Mouse (Mus musculus) heart, embryonic 16.5 days (tissue): ENCODE results near the gene Agap1. TPM values are rescaled to one million over a fixed set of nuclear protein-coding genes. Genes with fewer than 3 reads are reported as not detected.

Experiments used
- ATAC-seq: fragments of 200-750 bp; cut with Nextera tagmentation; replicated peaks from 2 replicates; pipeline ENCODE4 v1.8.0; 2017; ENCODE audit warnings: moderate number of reproducible peaks; ENCODE audit not compliant: insufficient read depth, low FRiP score; ENCODE audit errors: extremely low read depth
- H3K27ac ChIP-seq: fragments of 300-500 bp; sonication (generic); 2 replicates; pipeline ENCODE4 v1.5.1; 2014; ENCODE audit warnings: mild to moderate bottlenecking, low read length, control low read depth, moderate library complexity
- H3K27me3 ChIP-seq: fragments of 300-500 bp; sonication (generic); 2 replicates; pipeline ENCODE4 v1.6.1; 2014; ENCODE audit warnings: low read length, mixed read lengths; ENCODE audit not compliant: control insufficient read depth, insufficient read depth
- H3K36me3 ChIP-seq: fragments of 300-500 bp; sonication (generic); 2 replicates; pipeline ENCODE4 v1.6.1; 2014; ENCODE audit not compliant: control insufficient read depth, insufficient read depth
- H3K4me1 ChIP-seq: fragments of 300-500 bp; sonication (generic); 2 replicates; pipeline ENCODE4 v1.6.1; 2014; ENCODE audit warnings: low read length, mixed read lengths; ENCODE audit not compliant: control insufficient read depth, insufficient read depth
- H3K4me2 ChIP-seq: fragments of 300-500 bp; sonication (generic); 2 replicates; pipeline ENCODE4 v1.6.1; 2014; ENCODE audit warnings: low read depth, mild to moderate bottlenecking, control low read depth, low read length
- H3K4me3 ChIP-seq: fragments of 300-500 bp; sonication (generic); 2 replicates; pipeline ENCODE4 v1.5.1; 2014; ENCODE audit warnings: mild to moderate bottlenecking, control low read depth, low read length
- H3K9ac ChIP-seq: fragments of 300-500 bp; sonication (generic); 2 replicates; pipeline ENCODE4 v1.6.1; 2014; ENCODE audit warnings: low read length, control low read depth
- H3K9me3 ChIP-seq: fragments of 300-500 bp; sonication (generic); replicated peaks from 2 replicates; pipeline ENCODE4 v1.6.1; 2016; ENCODE audit warnings: low read length; ENCODE audit not compliant: control insufficient read depth
- WGBS: fragments of 180-500 bp; shearing (Covaris S2); extraction: QIAGEN DNeasy Blood & Tissue Kit; methylation state at CpG from one replicate; pipeline ENCODE4 v1.1.7; 2014; 5-methylcytosine and 5-hydroxymethylcytosine counted together
- polyA plus RNA-seq: library from polyadenylated mRNA; unstranded; fragments of >200 nt; fragmentation: Nextera tagmentation; extraction: Ambion mirVana; gene quantifications from 2 replicates; pipeline ENCODE4 v1.2.1, GENCODE M21; 2015

Agap1 gene
- polyA plus RNA-seq, 1 experiment from 2014 or later = 6.2 TPM

DNA sequence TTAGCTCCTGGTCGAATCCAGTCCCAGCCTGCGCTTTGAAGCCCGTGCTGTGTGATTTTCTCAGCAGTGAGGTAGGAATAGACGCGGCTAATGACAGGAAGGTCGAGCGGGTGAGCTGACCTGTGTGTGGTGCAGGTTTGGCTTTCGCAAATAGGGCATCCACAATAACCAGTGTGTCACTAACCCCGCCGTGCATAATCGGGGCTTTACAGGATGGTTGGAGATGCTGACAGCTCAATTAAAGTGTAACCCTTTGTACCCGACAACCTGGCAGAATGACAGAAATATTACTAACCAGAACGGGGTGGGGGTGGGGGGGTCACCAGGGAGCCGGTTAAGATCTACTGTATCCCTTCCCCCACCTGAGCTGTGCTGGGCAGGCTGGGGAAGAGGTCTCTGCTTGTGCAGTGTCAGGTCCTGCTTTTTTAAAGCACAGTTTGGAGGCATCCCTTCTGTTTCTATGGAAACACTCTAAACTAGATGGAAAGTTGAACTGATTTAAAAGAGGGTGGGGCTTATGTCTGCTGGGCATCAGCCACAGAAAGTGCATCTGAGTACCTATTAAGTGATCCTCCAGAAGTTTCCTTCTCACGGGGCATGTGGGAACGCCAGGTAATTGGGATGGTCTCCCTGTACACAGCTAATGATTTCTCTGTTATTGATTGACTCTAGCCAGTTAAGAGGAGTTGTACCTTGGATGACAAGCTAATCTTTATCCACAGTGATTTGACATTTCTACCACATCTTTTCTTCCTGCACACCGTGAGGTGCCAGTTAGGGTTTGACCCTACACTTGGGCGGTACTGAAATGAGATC, 259.8 kb downstream of the Agap1 start:
- Histone ChIP-seq H3K9ac (no peak overlapping the region), H3K4me3 (no peak overlapping the region), H3K4me2 (no peak overlapping the region), H3K27me3 (no peaks in the 10 kb centered on the region), H3K4me1 (peaks cover 28% of the 10 kb centered on the region), H3K36me3 (no peaks in the 10 kb centered on the region), H3K27ac (no peak overlapping the region), H3K9me3 (no peaks in the 10 kb centered on the region)
- ATAC-seq = no peak
- WGBS = 60% methylated on average over 18 of the region's 18 CpGs

DNA sequence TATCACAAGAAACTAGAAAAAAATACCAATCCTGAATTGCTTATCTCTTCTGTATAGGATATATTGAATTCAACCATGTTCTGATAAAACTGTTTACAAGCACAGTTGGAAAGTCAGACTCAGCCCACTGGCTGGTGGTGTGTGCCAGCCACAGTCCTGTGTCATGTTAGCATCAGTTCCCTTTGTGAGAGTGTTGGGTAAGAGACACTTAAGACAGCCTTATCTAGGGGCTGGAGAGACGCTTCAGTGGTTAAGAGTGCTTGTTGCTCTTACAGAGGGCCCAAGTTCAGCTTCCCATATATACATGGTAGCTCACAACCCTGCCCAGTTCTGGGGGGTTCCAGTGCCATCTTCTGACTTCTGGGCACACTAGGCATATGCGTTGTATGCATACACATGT, 261.6 kb downstream of the Agap1 start:
- 62% methylated on average over 2 of the region's 2 CpGs for WGBS
- H3K4me1 ChIP-seq = peaks cover 24% of the 10 kb centered on the region
- no peak overlapping the region for H3K4me3 ChIP-seq
- H3K9ac ChIP-seq = no peak overlapping the region
- no peak for ATAC-seq
- H3K36me3 ChIP-seq = no peaks in the 10 kb centered on the region
- H3K9me3 ChIP-seq = no peaks in the 10 kb centered on the region
- H3K27me3 ChIP-seq = no peaks in the 10 kb centered on the region
- H3K4me2 ChIP-seq = no peak overlapping the region
- H3K27ac ChIP-seq = no peak overlapping the region

DNA sequence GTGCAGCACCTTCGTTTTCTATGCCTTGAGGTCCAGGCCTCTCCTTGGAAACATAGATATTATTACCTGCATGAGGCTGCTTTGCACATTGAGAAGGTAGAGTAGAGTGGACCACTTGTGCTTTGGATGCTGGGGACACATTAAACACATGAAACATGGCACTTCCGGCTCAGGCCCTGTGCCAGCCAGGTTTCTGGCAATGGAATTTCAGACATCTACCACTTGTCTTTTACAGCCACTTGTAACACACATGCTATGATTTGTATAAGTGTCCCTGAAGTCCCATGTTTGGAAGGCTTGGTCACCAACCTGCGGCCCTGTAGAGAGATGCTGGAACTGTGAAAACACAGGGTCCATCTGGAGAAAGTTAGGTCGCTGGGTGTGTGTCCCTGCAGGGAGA, 262.5 kb downstream of the Agap1 start:
- Histone ChIP-seq H3K4me2 (no peak overlapping the region), H3K36me3 (no peaks in the 10 kb centered on the region), H3K4me3 (no peak overlapping the region), H3K27me3 (no peaks in the 10 kb centered on the region), H3K4me1 (peaks cover 24% of the 10 kb centered on the region), H3K27ac (0 out of 2 replicates have a peak overlapping the region, but pooled peaks have one; percentile 4), H3K9ac (no peak overlapping the region), H3K9me3 (no peaks in the 10 kb centered on the region)
- 56% methylated on average over 4 of the region's 4 CpGs for WGBS
- no peak for ATAC-seq

DNA sequence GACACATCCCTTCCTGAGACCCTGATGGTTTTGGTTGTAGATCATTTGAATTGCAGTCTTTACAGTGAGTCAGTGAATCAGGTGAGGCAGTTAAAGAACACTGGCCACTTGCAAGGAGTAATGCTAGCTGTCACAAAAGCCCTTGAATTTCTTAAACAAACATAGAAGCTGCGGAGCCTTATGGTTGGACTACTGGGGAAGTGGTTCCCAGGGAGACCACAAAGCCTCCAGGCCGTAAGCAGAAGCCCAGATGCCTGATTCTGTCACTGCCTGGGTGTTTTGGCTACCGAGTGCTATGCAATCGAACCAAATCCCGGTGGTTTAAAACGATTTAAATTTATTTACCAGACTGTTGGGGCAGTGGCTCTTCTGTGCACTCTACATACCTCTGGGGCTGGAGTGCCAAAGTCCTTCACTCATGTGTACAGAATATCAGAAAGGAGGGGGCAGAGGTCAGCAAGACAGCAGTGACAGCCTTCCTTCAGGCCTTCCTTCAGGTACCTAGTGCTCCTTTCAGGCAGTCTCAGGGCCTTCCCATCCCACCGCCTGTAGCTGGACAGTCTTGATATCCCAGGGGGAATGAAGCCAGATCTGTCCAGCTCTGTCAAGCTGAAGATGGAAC, 264.3 kb downstream of the Agap1 start:
- H3K4me2 ChIP-seq = no peak overlapping the region
- H3K27me3 ChIP-seq = no peaks in the 10 kb centered on the region
- 80% methylated on average over 7 of the region's 7 CpGs for WGBS
- H3K36me3 ChIP-seq = no peaks in the 10 kb centered on the region
- 0 out of 2 replicates have a peak overlapping the region, but pooled peaks have one; percentile 13 for H3K27ac ChIP-seq
- no peak overlapping the region for H3K9ac ChIP-seq
- no peak for ATAC-seq
- peaks cover 31% of the 10 kb centered on the region for H3K4me1 ChIP-seq
- H3K4me3 ChIP-seq = no peak overlapping the region
- H3K9me3 ChIP-seq = no peaks in the 10 kb centered on the region

DNA sequence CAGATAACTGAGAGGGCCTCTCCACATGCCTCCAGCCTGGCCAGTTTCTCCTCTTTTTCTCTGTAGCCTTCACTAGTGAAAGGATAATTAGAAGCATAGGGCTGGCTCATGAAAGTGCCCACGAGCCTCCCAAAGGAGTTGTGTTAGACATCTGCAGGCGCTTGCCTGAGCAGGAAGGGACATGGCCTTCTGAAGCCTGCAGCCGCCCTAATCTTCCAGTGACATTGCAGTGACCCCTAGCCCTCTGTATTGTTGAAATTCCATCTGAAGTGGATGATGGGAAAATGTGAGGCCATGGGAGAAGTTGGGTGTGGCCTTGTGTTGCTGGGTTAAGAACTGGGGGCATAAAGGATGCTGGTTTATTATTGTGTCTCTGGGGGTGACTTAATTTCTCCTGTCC, 269.5 kb downstream of the Agap1 start:
- Histone ChIP-seq H3K27me3 (no peaks in the 10 kb centered on the region), H3K4me2 (no peak overlapping the region), H3K9me3 (no peaks in the 10 kb centered on the region), H3K36me3 (peaks cover 4% of the 10 kb centered on the region; the same call in 1 of the 2 replicates), H3K27ac (peak overlapping the region; percentile 40; the same call in 1 of the 2 replicates), H3K4me1 (peaks cover 19% of the 10 kb centered on the region), H3K9ac (no peak overlapping the region), H3K4me3 (no peak overlapping the region)
- peak; percentile 49; the same call in 1 of the 2 replicates for ATAC-seq
- 24% methylated on average over 3 of the region's 3 CpGs for WGBS

DNA sequence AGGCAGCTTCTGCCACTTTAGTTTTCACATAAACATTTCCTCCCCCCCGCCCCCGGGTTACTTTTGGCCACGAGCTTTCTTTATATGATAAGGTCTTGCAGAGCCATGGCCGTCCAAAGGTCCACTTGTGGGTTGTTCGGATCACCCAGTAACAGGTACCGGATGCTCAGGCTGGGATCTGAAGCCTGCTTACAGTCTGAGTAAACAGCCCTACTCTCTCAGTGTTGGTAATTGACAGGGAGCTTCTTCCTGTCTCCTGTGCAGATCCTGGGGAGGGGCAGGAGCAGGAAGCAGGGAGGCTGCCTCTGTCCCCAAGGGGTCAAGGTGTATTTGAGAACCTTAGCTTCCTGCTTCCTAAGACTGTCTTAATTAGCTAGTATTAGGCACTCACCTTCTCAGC, 269.9 kb downstream of the Agap1 start:
- H3K9ac ChIP-seq = no peak overlapping the region
- 50% methylated on average over 6 of the region's 6 CpGs for WGBS
- peaks cover 18% of the 10 kb centered on the region for H3K4me1 ChIP-seq
- no peaks in the 10 kb centered on the region for H3K9me3 ChIP-seq
- H3K27me3 ChIP-seq = no peaks in the 10 kb centered on the region
- 0 out of 2 replicates have a peak, but pooled peaks have one; percentile 45 for ATAC-seq
- peak overlapping the region; percentile 40; the same call in 1 of the 2 replicates for H3K27ac ChIP-seq
- H3K4me2 ChIP-seq = no peak overlapping the region
- peaks cover 4% of the 10 kb centered on the region; the same call in 1 of the 2 replicates for H3K36me3 ChIP-seq
- H3K4me3 ChIP-seq = no peak overlapping the region

DNA sequence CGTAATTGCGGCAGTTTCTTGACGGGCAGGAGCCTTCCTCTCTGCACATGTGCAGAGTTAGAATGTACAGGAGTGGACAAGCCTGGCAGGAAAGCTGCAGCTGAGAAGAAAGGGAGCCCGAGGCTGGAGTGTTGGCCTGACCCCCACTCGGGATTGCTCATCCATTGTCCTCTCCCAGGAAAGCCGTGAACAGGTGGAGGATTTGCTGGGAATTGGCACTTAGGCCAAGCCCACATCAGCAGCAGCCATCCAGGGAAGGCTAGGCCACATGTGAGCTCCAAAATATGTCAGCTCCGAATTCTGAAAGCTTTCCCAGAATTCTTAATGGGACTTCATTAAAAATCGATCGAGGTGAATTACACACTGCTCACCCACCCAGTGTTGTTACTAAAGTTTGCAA, 270.4 kb downstream of the Agap1 start:
- Histone ChIP-seq H3K27me3 (no peaks in the 10 kb centered on the region), H3K36me3 (peaks cover 4% of the 10 kb centered on the region; the same call in 1 of the 2 replicates), H3K4me2 (no peak overlapping the region), H3K4me1 (peaks cover 18% of the 10 kb centered on the region), H3K4me3 (no peak overlapping the region), H3K9me3 (no peaks in the 10 kb centered on the region), H3K9ac (no peak overlapping the region), H3K27ac (no peak overlapping the region)
- no peak for ATAC-seq
- WGBS = 71% methylated on average over 9 of the region's 9 CpGs

DNA sequence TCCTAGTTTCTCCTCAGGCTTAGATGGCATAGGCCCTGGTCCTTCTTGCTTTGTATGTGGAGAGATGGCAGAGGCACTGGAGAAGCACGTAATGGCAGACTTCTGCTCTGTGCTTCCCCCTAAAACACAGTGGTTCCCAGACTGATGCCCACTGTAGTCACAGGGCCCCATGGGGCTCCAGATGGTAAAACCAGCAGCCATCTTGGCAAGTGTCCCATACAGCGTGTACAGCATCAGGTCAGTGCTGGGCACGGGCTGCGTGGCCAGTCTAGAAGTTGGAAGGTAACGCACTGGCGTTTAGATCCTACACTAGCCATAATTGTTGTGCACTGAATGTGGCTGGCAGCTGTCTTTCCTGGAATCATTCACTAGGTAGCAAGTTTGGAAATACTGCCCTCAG, 273.9 kb downstream of the Agap1 start:
- WGBS = 97% methylated on average over 6 of the region's 6 CpGs
- ATAC-seq = no peak

More for the DNA sequence above, 273.9 kb downstream of the Agap1 start:
- Histone ChIP-seq H3K4me2 (no peak overlapping the region), H3K27ac (no peak overlapping the region), H3K9me3 (no peaks in the 10 kb centered on the region), H3K36me3 (peaks cover 9% of the 10 kb centered on the region; the same call in 1 of the 2 replicates), H3K4me1 (peaks cover 15% of the 10 kb centered on the region), H3K9ac (no peak overlapping the region), H3K4me3 (no peak overlapping the region), H3K27me3 (no peaks in the 10 kb centered on the region)
